Mouse (Mus musculus) E14TG2a.4 (cell line): ENCODE measurements around the gene Ephx1.
A peak's percentile ranks its signal among the peaks of the same experiment; 100 is the strongest.

Source experiments
- CTCF ChIP-seq: conservative IDR thresholded peaks from 2 replicates; pipeline ENCODE4 v1.5.1; 2014; ENCODE audit warnings: low read length
- NANOG ChIP-seq: IDR thresholded peaks from 2 replicates; pipeline ENCODE4 v1.6.1; 2014; ENCODE audit warnings: borderline replicate concordance, low read length, mixed read lengths
- POU5F1 ChIP-seq: IDR thresholded peaks from 2 replicates; pipeline ENCODE4 v1.6.1; 2014; ENCODE audit warnings: low read length, borderline replicate concordance

DNA sequence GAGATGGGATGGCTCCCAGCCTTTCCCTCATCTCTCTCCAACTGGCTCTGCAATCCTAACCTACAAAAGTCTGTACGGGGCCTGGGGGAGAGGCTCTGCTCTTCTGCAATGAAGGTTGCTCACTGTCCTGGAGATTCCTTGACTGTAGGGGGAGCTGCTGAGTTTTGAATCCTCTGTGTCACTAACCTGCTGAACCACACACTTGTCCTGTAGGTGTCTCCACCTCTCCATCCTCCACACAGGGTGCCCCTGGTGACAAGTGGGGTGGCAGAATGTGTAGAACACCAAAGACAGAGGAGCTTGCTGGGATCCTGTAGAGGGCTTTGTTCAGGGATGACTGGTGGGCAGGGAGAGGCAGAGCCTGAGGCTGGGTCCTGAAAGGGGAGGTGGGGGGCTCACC is 1.6 kb upstream of the Ephx1 start:
- TF ChIP-seq CTCF (peak; percentile 73), NANOG (no peak), POU5F1 (no peak)
